In the genomic region with DNA sequence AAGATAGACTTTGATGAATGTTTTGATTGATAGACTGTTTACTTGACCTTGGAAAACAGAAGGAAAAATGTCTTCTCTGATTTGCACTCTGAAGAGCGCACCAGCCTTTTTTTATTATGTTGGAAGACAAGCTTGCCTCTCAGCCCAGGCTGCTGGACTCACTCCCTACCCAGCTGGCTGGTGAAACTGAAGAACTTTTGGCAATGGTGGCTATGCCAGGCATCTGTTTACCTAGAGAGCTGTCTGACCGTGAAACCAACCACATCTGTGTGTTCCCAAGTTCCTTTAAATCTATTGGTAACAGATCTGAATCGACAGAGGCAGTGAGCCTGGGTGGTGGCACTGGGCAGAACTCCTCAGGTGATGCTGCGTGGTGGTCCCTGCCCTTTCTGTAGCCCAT, we compare ENCODE assay signal across 29 mouse cellular contexts.
DNase-seq lines count a peak whose midpoint lies in the region; ATAC-seq lines count a peak whose summit lies in the region.
"Had no signal": no experiment of that assay in that cellular context is flagged by ENCODE, and none has a peak within 500 bp of the region (broad histone marks: within the 10 kb centered on the region; RNA-seq: fewer than 3 reads in every experiment).

No protein-coding gene starts in this region.

- no peak overlapping the region for H3K9ac ChIP-seq in intestine, embryonic 16.5 days (ENCODE audit: low read depth, low read length)
- H3K9ac ChIP-seq: embryonic facial prominence, embryonic 15.5 days; forebrain, embryonic 12.5 days; forebrain, embryonic 15.5 days; heart, embryonic 13.5 days; hindbrain, embryonic 14.5 days had no signal

- no peak for ATAC-seq in intestine, embryonic 16.5 days
- ATAC-seq: forebrain, embryonic 15.5 days; hindbrain, postnatal 0 days; inflammation-experienced regulatory T-cells, adult 6 months; Patski had no signal

- H3K4me3 ChIP-seq in intestine, embryonic 16.5 days (ENCODE audit: low read length): no peak overlapping the region
- H3K4me3 ChIP-seq: embryonic facial prominence, embryonic 15.5 days; forebrain, embryonic 12.5 days; forebrain, embryonic 15.5 days; heart, adult 2 months; heart, embryonic 10.5 days; heart, embryonic 13.5 days had no signal

- DNase-seq in gastrocnemius, adult 18-20 months (ENCODE audit: low spot score): peak; percentile 26
- DNase-seq in gastrocnemius, postnatal 4 days (ENCODE audit: low spot score in 2 of 2): no peak
- peak; percentile 69 for DNase-seq in fibroblast of lung, adult 2 months (ENCODE audit: low read depth)
- peak; percentile 54 for DNase-seq in gastrocnemius, postnatal 14 days
- no peak for DNase-seq in heart, adult 18-20 months
- no peak for DNase-seq in adrenal gland, adult 18-20 months (ENCODE audit: low spot score in 2 of 2)
- DNase-seq: adrenal gland, adult 2 months; adrenal gland, postnatal 14 days; B cell, adult 2 months; cerebellum, adult 11-12 months; cerebellum, adult 8-10 months; cerebellum, postnatal 36 days; embryo, embryonic 11 days; heart, adult 2 months; heart, postnatal 14 days; heart, postnatal 4 days; kidney, adult 11 months had no signal

- no peak overlapping the region for H3K27ac ChIP-seq in intestine, embryonic 16.5 days (ENCODE audit: low read length)
- H3K27ac ChIP-seq: embryonic facial prominence, embryonic 15.5 days; forebrain, embryonic 12.5 days; forebrain, embryonic 15.5 days; heart, adult 2 months; heart, embryonic 10.5 days; heart, embryonic 13.5 days; hindbrain, postnatal 0 days had no signal

- no peaks in the 10 kb centered on the region for H3K4me1 ChIP-seq in intestine, embryonic 16.5 days (ENCODE audit: control insufficient read depth, insufficient read depth, low read length)
- H3K4me1 ChIP-seq: forebrain, embryonic 12.5 days; forebrain, embryonic 15.5 days; heart, embryonic 10.5 days; heart, embryonic 13.5 days had no signal

- no peaks in the 10 kb centered on the region for H3K36me3 ChIP-seq in intestine, embryonic 16.5 days (ENCODE audit: control insufficient read depth, insufficient read depth, low read length)
- H3K36me3 ChIP-seq: G1E had no signal

- 76% methylated on average over 4 of the region's 4 CpGs for WGBS in intestine, embryonic 16.5 days

- no peaks in the 10 kb centered on the region for H3K9me3 ChIP-seq in intestine, embryonic 16.5 days (ENCODE audit: control insufficient read depth, low read length)
- H3K9me3 ChIP-seq: heart, embryonic 10.5 days had no signal

- intact Hi-C loops in gastrocnemius, postnatal 14 days (cut with DNase I; ENCODE audit: low total_unique reads): loop anchor here (10.0 kb wide), 1 partner anchor 128 kb away; a partner anchor contains a TSS

- no peaks in the 10 kb centered on the region for H3K27me3 ChIP-seq in intestine, embryonic 16.5 days (replicated peaks; ENCODE audit: control insufficient read depth, insufficient read depth, low read length)
- H3K27me3 ChIP-seq: CH12.LX; embryonic facial prominence, embryonic 15.5 days; forebrain, embryonic 12.5 days; forebrain, embryonic 15.5 days; heart, embryonic 13.5 days; Patski had no signal

- no peak overlapping the region for H3K4me2 ChIP-seq in intestine, embryonic 16.5 days (ENCODE audit: low read depth, low read length)
- H3K4me2 ChIP-seq: embryonic facial prominence, embryonic 15.5 days; forebrain, embryonic 12.5 days; forebrain, embryonic 15.5 days; heart, embryonic 13.5 days; hindbrain, embryonic 14.5 days had no signal

Comparison
In these comparisons a context has a peak if more than half of its experiments do, and no peak if none do; other contexts are left out.
1. DNase-seq: peak in gastrocnemius, adult 18-20 months (single experiment), fibroblast of lung, adult 2 months (single experiment) and gastrocnemius, postnatal 14 days (single experiment); none in gastrocnemius, postnatal 4 days (0 of 2), heart, adult 18-20 months (0 of 2) and adrenal gland, adult 18-20 months (0 of 2).